Mouse (Mus musculus): ENCODE measurements around the gene Micu1.

Gene Micu1

DNA sequence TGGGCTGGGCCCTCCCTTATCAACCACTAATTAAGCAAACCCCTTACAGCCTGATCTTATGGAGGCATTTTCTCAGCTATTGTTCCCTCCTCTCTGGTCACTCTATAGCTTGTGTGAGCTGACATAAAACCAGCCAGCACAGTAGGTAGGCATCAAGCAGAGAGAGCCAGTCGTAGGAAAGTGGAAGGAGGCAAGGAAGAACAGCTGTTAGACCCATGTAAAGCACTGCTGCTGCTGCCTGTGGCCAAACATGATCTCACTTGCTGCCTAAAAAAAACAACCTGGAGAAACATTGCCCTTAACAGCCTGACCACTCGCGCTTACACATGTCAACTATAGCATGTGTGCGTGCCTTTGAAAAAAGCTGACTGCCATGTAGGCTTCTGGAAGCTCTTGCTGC lies 19.3 kb downstream of the Micu1 start:
- DNase-seq (ENCODE audit: low read depth, low spot score), result no peak

DNA sequence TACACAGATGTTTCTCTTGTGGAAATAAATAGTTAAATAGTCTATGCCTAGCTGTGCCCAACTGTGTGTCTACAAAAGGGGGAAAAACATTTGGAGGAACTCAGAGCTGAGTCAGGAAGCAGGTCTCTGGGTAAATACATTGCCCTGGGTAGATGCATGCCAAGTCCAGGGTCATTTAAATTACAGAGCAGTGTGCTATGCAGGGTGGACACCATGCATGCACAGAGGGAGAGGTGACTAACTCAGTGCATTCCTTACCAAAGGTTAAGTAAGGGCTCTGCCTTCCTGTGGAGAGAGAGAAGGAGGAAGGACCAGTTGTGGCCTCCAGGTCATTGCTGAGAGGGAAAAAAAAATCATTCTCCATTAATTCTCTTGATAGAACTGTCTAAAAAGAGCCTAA lies 22.4 kb downstream of the Micu1 start:
- no peak for DNase-seq (ENCODE audit: low read depth, low spot score)

DNA sequence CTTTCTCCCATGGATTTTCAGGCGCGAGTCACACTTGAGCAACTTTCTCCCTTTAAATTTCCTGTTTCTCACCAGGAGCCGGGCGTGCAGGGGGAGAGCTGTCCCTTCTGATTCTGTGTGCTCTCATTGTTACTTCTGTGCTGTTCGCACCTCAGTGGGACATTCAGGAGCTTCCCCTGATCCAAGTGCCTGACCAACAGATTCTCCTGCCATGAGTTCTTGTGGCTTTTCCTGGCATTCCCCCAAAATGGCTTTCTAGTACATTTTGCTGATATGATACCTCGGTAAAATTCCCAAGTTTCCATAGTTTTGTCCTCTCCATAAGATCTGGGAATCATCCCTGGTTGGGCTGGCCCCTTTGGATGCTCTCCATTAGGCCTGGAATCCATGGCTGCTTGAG lies 25.0 kb downstream of the Micu1 start:
- DNase-seq (ENCODE audit: low read depth, low spot score), result no peak

DNA sequence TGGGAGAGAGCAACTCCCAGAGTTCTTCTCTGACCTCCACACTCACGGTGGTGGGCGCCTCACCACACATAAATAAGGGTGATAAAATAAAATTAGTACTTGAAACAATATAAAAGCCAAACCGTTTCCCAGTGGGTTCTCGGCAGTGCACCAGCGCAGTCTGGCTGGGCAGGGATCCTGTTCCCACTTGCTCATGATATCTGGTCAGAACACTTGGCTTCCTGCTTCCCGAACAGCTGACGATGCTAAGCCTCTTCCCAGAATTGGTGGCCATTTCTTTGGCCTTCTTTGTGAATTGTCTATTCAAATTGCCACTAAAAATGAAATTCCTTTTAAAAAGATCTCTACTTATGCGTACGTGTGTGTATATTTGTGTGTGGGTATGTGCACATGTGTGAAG lies 27.0 kb downstream of the Micu1 start:
- DNase-seq (ENCODE audit: low read depth, low spot score), result no peak

DNA sequence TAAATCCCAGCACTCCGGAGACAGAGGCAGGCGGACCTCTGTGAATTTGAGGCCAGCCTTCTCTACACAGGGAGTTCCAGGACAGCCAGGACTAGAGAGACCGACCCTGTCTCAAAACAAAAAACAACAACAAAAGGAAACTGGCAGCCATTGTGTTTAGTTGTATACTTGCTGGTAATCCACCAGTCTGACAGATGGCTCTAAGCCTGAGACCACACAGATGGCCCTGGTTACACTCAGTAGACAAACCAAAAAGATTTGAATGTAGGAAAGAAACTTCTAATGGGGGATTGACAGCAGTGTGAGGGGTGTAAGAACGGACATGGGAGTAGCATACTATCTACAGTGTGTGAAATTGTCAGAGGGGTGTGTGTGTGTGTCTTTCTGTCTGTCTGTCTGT lies 27.6 kb downstream of the Micu1 start:
- no peak for DNase-seq (ENCODE audit: low read depth, low spot score)

DNA sequence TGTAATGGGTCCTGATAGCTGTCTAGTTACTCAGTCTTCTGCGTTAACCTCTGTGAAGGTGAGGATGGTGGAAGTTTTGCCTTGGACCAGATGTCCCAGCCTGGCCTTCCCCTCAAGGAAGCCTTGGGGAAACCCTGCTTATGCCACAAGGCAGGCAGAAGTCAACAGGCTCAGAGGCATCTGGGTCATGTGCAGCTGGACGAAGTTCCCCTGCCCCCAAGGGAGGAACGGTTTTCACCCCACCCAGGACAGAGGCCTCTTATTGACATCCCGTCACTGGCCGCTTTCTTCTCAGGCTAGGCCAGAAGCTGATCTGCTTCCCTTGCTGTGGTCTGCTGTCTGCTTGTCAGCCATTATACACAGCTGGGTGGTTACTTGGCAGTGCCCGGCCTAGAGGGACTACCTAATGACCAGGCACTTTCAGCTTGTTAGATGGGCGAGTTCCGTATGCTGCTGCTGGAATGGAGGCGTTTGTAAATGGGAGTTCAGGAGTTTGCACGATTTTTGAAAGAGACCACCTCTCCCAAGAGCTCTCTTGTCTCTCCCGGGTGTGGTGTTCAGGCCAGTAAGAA lies 33.8 kb downstream of the Micu1 start:
- no peak for DNase-seq (ENCODE audit: low read depth, low spot score)

DNA sequence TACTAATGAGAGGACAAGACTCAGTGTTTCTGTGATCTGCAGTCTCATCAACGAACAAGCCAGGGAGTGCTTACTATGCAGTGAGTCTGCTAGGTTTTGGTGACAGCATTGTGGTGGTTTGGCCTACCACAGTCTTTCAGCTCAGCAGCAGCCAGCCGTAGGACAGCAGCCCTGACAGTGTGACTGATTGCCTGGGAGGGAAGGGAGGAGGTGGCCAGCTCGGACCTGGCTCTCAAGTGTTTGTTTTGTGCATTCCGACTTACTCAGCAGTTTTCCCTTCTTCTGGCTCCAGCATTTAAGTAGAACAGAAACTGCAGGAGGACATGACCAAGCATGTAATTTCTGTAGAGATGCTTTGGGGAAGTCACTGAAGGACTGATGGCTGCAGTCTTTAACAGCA lies 39.2 kb downstream of the Micu1 start:
- no peak for DNase-seq (ENCODE audit: low read depth, low spot score)

DNA sequence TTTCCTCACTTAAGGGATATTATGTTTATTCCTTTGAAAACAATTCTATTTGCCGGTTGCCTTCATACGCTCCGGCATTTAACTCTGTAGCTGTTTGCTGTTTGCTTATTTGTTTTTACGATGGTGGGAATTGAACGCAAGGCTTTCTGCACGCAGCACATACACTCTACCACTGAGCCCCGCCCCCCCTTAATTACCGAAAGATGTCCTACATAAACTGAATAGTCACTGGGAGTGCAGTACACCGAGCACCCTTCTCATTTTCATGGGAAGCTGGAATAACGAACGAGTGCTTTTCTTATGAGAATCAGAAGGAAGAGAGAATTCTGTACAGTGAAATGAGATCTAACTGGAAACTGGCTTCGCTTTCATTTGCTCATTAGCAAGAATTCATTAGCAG lies 41.1 kb downstream of the Micu1 start:
- DNase-seq (ENCODE audit: low read depth, low spot score), result no peak

DNA sequence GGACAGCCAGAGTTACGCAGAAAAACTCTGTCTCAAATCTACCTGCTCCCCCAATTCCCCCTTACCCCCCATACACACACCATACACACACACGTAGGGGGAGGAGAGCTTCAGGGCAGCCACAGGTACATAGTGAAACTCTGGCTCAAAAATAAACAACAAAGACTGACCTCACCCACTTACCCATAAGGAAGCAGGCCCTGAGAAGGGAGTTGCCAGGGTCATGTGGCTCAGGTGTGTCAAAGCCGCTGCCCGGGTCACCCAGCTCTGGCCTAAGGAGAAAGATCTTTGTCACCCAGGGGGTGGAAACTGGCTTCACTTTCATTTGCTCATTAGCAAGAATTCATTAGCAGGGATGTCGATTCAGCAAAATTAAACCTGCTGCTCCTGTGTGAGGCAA lies 41.7 kb downstream of the Micu1 start:
- no peak for DNase-seq (ENCODE audit: low read depth, low spot score)

DNA sequence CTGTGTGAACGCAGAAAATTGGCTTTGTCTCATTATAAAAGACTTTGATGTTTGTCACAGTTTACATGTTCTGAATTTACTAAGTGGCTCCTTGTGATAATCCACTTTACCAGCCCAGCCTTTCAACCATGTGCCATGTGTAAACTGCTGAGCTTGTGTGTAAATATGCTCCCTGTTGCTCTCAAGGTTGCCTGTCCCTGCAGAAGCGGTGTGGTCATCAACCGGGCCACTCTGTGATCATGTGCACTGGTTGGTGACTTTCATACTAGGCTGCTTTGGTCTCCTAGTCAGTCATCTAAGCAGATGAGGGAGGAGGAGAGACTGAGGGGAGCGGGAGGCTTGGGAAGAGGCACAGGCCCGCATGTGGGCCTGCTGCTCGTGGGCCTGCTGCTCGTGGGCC lies 45.1 kb downstream of the Micu1 start:
- DNase-seq (ENCODE audit: low read depth, low spot score), result no peak

DNA sequence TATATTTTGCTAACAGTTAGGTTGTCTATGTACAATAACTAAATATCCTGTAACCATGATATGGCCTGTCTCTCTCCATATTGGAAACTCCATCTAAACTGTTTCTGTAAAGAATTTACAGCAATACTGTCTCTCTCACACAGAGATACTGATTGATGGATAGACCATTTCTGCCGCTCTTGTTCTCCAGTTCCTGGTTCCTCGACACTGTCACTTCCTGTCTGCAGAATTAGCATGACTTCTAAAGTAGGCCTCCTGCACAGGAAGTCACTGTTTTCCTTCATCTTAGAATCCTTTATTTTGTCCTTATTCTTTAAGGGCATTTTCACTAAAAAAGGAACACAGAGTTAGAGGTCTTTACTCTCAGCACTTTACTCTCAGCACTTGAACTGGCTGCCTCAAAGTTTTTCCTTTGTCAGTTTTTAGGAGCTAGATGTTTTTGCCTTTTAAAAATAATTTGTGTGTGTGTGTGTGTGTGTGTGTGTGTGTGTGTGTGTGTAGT lies 46.5 kb downstream of the Micu1 start:
- no peak for DNase-seq (ENCODE audit: low read depth, low spot score)

DNA sequence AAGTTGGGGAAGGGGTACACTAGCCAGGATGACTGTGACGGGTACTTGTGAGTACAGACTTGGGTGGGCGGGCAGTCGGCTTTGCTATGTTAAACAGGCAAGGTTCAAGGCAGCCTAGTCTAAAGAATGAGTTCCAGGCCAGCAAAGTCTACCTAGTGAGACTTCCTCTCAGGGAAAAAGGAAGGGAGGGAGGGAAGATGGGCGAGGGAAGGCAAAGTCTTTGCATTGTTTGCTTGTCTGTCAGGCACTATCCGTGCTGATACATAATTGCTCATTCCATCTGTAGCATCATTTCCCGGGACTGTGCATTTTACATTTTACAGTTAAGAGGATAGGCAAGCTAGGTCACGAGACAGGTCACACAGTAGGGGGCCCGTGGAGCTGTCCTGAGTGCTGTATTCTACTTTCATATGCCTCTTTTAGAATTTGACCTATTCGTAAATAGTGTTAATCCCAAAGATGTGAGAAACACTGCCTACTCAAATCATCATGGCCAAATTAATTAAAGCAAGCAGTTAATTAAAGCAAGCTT lies 51.3 kb downstream of the Micu1 start:
- no peak for DNase-seq (ENCODE audit: low read depth, low spot score)

DNA sequence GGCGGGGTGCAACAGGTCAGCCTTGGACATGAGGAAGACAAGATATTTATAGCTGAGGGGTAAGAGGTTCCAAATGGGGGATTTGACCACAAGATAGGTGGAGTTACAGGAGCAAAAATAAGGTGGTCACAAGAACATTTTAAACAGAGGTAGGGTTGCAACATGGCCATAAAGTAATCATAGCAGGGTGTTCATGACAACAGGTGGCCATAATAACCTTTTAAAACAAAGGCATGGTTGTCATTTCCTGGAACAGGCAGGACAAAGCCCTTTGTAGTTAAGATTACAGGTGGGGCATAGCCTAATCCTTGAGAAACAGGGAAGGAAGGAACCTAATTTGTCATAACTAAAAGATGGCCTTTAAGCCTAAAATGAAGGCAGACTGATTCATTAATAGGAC lies 51.8 kb downstream of the Micu1 start:
- DNase-seq (ENCODE audit: low read depth, low spot score), result no peak

DNA sequence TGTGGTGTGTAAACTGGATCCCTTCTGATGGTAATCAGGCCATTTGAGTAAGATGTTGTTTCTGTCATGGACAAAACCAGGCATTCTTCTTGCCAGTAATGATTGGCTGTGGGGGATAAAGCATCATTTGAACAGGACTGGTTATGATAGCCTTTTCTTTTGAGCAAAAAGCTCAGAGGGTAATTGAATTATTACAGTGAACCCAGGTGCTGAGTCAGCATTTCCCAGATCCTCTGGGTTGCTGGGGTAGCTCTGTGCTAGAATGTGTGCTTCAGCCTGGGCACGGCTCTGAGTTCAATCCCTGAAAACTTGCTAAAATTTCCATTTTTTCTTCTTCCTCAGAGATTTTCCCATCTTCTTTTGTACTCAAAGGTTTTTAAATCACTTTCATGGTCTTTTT lies 52.6 kb downstream of the Micu1 start:
- DNase-seq (ENCODE audit: low read depth, low spot score), result no peak

DNA sequence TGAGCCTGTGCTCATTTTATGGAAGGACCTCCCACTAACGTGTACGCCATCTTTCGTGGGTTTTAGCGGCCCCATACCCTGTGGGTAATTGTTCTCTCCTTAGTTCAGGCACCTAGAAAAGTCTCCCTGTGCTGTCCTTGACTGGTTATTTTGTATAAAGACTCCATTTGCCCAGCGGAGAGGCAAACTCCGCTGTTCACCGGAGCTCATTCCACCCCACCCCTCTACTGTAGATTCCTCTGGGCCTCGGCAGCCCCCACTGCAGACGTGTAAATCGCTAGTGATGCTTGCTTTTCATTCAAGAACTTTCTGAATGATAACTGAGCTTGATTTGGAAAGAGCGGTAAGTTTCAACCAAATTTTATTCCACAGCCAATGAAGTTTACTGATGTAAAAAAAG lies 53.4 kb downstream of the Micu1 start:
- no peak for DNase-seq (ENCODE audit: low read depth, low spot score)

DNA sequence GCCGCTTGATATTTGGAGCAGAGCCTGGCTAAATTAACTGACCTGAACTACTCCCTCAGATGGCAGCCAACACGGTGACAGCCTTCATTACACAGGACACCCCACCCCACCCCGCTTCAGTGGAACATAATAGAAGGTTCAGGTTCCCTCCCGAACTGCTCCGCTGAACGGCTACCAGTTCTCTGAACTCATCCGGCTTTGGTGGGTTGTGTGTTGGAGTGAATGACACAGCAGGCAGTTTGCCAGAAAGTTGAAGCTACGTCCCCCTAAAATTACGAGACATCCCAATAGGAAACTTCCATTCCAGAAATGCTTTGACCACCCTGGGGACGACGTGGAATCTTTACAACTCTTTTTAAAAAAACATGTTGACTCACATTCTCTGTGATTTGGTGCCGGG lies 53.8 kb downstream of the Micu1 start:
- DNase-seq (ENCODE audit: low read depth, low spot score), result no peak

DNA sequence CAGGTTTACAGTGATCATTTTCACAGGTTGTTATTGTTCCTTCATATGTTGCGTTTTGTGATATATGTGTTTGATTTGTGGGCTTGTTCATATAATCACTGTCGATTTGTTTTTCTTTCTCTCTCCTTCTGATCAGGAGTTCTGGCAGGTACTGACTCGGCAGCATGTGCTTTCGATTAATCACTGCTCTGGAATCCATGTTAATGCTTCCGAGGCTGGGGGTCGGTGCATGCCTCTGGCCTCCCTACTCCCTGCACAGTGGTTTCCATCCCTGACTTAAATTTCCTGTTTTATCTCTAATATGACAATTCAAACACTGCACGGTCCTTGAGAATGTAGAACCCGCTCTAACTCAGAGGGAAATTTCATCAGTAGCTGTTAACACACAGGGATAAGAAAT lies 54.3 kb downstream of the Micu1 start:
- no peak for DNase-seq (ENCODE audit: low read depth, low spot score)

DNA sequence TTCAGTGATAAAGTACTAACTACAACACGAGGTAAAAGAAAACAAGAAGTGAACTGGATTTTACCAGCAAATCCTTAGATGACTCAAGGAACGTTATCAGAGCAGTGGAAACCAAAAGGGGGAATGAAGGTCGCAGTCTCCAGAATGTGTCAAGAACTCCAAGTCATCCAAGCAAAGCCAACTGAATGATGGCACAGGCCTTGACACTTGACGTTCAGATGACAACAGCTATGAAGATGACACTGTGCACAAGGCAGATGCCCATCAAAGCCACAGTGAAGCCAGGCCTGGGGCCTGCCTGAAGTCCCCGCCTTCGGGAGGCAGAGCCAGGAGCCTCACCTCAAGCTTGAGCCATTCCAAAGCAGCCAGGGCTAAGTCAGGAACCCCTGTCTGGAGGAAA lies 62.5 kb downstream of the Micu1 start:
- DNase-seq (ENCODE audit: low read depth, low spot score), result no peak

DNA sequence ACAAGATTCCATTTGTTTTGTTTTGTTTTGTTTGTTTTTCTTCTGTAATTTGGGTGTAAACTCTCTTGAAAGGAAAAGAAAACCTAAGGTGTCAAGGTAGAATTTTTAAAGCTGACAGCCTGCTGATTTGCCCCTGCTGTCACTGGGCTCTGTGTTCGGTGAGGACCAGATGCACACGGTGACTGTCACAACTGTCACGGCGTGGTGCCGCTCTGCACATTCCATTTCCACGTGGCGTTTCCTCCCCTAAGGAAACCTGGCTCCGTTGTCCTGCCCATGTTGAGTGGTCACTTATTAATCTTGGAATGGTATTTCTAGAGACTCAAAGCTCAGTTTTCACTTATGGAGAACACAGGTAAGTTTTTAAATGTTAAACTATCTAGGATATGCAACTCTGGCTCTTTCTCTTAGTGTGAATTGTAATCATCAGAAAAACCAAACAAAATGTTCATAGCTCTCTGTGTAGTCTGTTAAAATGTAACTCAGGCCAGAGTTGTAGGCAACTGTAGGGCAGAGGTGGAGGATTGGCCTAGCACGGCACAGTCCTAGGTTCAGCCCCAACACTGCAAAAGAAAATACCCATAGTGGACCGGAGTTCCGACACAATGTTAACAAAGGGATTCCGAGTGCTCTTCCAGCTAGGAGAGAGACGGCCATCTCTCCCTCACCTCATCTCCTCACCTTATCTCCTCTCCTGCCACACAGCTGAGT lies 66.2 kb downstream of the Micu1 start:
- no peak for DNase-seq (ENCODE audit: low read depth, low spot score)

DNA sequence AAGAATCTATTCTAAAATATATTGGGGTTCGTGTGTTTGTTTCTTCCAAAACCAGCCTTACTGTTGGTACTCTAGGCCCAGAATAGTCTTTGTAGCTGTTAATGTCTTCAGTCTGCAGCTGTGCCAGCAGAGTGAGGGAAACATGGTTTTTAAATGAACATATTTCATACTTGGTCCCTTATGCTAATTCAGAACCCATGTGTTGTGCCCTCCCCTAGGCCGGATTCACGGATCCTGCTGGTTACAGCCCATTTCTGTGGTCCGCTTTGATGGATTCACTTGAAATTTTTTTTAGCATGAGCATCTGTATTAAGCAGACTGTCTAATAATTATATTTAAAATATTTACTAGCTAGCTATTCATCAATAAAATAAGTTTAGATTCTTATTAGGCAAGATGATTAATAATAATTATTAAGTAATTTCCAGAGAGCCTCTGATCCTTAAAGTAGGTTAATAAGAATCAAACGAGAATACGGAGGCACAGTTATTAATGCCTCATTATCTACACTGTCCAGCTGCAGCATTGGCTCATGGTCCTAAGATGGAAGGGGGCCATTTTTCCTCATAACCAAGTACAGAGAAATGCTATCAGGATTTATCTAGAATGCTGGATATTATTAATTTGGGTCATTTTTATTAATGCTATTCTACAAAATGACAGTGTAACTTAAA lies 69.2 kb downstream of the Micu1 start:
- no peak for DNase-seq (ENCODE audit: low read depth, low spot score)

DNA sequence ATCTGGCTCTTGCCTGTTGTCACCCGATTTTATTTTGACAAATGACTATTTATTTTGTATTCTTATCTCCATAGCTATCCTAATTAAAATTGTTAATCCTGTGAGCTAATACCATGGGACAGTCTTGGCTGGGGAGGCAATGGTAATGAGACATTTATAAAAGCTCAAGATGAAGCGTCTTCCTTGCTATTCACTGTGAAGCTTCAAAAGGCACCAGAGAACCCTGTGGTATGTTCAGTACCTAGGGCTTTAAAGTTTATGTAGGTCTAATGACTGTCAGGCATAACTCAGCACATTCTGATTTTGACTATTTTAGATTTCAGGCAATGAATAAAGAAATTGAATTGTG lies 69.7 kb downstream of the Micu1 start:
- no peak for DNase-seq (ENCODE audit: low read depth, low spot score)

DNA sequence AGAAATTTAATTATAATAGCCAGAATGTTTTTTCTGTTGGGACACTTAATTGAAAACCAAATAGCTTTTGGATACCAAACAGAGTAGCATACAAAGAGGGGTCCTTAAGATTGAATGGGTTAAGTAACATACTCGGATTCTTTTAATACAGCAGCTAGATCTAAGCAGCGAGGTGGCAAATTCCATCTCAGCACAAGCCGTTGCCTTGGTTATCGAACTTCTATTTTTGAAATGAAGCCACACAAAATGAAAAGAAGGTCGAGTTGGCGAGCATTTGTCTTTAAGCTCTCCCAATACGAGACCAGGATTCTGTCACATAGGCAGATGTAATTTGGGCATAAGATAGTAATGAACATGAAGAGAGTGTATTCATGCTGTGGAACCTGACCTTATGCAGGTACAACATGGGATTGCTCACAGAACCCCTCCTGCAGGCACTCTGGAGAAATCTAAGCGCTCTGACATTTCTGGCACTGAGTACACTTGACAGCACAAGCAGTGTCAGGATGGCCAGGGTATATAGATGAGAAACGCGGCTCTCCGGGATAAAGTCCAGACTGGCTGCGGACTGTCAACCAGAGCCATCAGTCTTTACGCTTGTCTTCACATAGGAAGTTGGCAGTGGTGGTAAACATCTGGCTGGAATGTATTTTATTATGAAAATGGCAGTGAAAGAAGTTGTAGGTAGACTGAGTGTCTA lies 71.3 kb downstream of the Micu1 start:
- no peak for DNase-seq (ENCODE audit: low read depth, low spot score)
